In genomic region chr10:81328386-81328785, GRCm38 (mm10) we compare ENCODE assay signal across 7 mouse cellular contexts. TPM values are rescaled to one million over a fixed set of nuclear protein-coding genes. Genes with fewer than 3 reads are reported as not detected.
A peak's percentile ranks its signal among the peaks of the same experiment; 100 is the strongest.
DNase-seq lines count a peak whose midpoint lies in the region; ATAC-seq lines count a peak whose summit lies in the region.

TSS of gene Tbxa2r (plus strand) at chr10:81328731.

- DNase-seq in heart, postnatal 14 days = peak; percentile 70 to 79
- DNase-seq in kidney, postnatal 36 days = peak; percentile 78 to 79
- DNase-seq in thymus, postnatal 4 days = peak; percentile 92
- DNase-seq in layer of hippocampus, postnatal 25 days (ENCODE audit: extremely low spot score in 1 of 2, low spot score in 1 of 2) = no peak

- H3K27me3 ChIP-seq in megakaryocyte, embryonic 14.5 days (replicated peaks) = no peaks in the 10 kb centered on the region

- H3K9me3 ChIP-seq in megakaryocyte, embryonic 14.5 days = no peaks in the 10 kb centered on the region

- peaks cover 97% of the 10 kb centered on the region for H3K4me1 ChIP-seq in megakaryocyte, embryonic 14.5 days

- intact Hi-C loops in heart, postnatal 14 days (cut with DNase I) = no loop called here

- peak; percentile 57 for ATAC-seq in activated CD4-positive, CD25-positive, alpha-beta regulatory T cell, adult 4 months
- peak; percentile 59 for ATAC-seq in common myeloid progenitor, adult 5-6 weeks (replicated peaks; ENCODE audit: low read depth, poor library complexity, severe bottlenecking)

- peak within 1 kb of the TSS; percentile 91 for H3K4me3 ChIP-seq in megakaryocyte, embryonic 14.5 days (replicated peaks)

- H3K36me3 ChIP-seq in megakaryocyte, embryonic 14.5 days (replicated peaks; ENCODE audit: low read length) = peaks cover 69% of the 10 kb centered on the region

RNA-seq across cellular contexts. Expression of gene Tbxa2r, which starts in this region (rescaled TPM):
- polyA plus RNA-seq in activated CD4-positive, CD25-positive, alpha-beta regulatory T cell, adult 4 months (2017; shearing (Covaris generic)) = 10 to 100 TPM; 20.9 to 21.4 TPM
- total RNA-seq in common myeloid progenitor, adult 5-6 weeks (2017) = 3.4 and 4.2 TPM in 2 replicates
- 1 to 10 TPM; 5.3 to 7.9 TPM for total RNA-seq in heart, postnatal 14 days (2021)
- polyA plus RNA-seq in megakaryocyte, embryonic 14.5 days (2012; ENCODE audit: insufficient read depth, low replicate concordance) = 87.5 and 153 TPM in 2 replicates
- total RNA-seq in layer of hippocampus, postnatal 25 days (2021) = 1 to 10 TPM; 1.1 to 1.5 TPM

Comparison
In these comparisons a context has a peak if more than half of its experiments do, and no peak if none do; other contexts are left out.
1. DNase-seq: peak in heart, postnatal 14 days (2 of 2), kidney, postnatal 36 days (2 of 2) and thymus, postnatal 4 days (single experiment); none in layer of hippocampus, postnatal 25 days (0 of 2).